In the genomic region with DNA sequence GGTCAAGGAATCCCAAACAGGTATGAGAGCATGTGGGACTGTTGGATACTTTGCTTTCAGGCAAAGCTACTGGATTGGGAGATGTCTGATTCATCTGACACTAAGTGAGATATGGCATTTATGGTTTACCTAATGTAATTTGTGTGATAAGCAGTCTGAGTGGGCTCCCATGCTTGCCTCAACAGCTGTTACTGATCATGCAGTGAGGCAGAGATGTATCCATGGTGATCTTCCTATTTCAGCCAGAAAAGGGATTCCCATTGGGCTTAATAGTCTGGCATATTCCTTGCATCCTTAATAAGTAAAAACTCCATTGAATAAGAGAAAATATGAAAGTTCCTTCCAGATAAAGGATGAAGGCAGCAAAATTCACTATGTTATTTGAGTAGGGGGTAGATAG, we compare ENCODE assay signal across 12 mouse cellular contexts.
"Had no signal": no experiment of that assay in that cellular context is flagged by ENCODE, and none has a peak within 500 bp of the region (broad histone marks: within the 10 kb centered on the region; RNA-seq: fewer than 3 reads in every experiment).

No protein-coding gene starts in this region.

- H3K4me2 ChIP-seq: limb, embryonic 12.5 days; liver, embryonic 13.5 days; lung, embryonic 15.5 days had no signal

- H3K4me1 ChIP-seq: limb, embryonic 12.5 days; liver, embryonic 13.5 days; lung, embryonic 15.5 days had no signal

- DNase-seq: kidney, adult 18-20 months; kidney, postnatal 10 days; kidney, postnatal 4 days; liver; liver, embryonic 13.5 days; liver, postnatal 0 days; thymus, postnatal 4 days had no signal

- H3K36me3 ChIP-seq: limb, embryonic 12.5 days; liver, embryonic 13.5 days; lung, embryonic 15.5 days had no signal

- ATAC-seq: liver, postnatal 0 days had no signal

- H3K27ac ChIP-seq: layer of hippocampus, adult 2 months; limb, embryonic 12.5 days; liver, embryonic 13.5 days; lung, embryonic 15.5 days; stomach, postnatal 0 days had no signal

- H3K27me3 ChIP-seq: limb, embryonic 12.5 days; liver, embryonic 13.5 days; lung, embryonic 15.5 days had no signal

- H3K9ac ChIP-seq: limb, embryonic 12.5 days; liver, embryonic 13.5 days; liver, postnatal 0 days; lung, embryonic 15.5 days had no signal

- H3K9me3 ChIP-seq: limb, embryonic 12.5 days; liver, embryonic 13.5 days; lung, embryonic 15.5 days had no signal

- H3K4me3 ChIP-seq: layer of hippocampus, adult 2 months; limb, embryonic 12.5 days; liver, embryonic 13.5 days; lung, embryonic 15.5 days; myocyte had no signal
